Mouse (Mus musculus) urinary bladder, postnatal 14 days (tissue): ENCODE results near the gene Myo15b.

Experiments
- DNase-seq: peaks from one replicate; pipeline ENCODE4 v3.0.0; 2021; ENCODE audit warnings: low spot score

The Myo15b gene

DNA sequence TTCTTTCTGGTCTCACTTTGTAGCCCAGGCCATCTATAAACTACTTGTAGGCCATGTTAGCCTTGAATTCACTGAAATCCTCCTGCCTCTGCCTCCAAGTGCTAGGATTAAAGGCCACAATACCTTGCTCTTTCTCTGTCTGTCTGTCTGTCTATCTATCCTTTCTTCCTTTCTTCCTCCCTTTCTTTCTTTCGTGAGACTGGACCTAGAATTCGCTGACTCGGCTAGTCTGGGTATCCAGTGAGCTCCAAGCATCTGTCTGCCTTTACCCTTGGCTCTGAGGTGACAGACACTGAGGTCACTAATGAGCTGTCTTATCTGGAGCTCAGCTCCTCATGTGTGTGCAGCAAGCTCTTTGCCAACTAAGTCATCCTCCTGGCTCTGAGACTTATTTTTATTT, 17.7 kb downstream of the Myo15b start:
- no peak for DNase-seq

- DNase-seq: no peak
These were observed 18.2 kb downstream of the Myo15b start for GRCm38 (mm10) chr11:115876438-115876837.

DNA sequence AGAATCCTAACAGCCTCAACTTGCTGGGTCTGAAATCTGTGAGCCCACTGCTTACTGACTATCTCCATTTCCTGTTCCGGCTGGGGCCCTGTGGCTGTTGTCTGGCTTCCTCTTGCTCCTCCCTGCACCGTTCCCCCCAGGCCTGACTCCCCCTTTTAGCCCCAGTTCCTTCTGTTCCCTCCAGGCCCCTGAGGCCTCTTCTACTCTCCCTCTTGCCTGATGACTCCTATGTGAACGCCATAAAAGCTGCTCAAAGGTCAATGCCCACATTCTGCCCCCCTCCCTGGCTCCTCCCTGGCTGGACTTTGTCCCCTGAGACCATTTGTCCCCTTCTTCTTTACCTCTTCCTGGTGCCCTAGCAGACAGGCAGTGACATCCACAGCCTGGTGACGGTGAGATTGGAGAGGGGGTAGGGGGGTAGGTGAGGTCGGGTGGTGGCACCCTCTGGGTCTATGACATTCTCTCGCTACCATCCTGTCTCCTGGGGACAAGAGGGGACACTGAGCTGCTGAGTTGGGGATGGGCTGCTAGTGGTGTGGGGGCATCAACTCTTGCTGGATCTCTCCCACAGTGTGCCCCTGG, 19.1 kb downstream of the Myo15b start:
- DNase-seq: no peak

DNA sequence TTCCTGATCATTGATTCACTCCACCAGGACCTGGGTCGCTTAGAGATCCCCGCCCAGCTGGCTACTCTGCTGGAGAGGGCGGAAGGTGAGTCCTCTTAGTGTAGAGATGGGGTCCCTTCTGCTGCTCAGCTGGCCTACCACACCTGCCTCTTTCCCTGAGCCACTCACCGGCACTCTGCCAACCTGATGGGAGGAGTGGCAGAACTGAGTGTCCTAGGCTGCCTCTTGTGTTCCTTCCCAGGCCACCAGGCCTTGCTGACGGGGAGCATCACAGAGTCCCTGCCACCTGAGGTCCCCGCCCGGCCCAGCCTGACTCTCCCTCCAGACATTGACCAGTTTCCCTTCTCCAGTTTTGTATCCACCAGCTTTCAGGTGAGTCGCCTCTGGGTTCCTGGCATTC, 19.9 kb downstream of the Myo15b start:
- DNase-seq: no peak

DNA sequence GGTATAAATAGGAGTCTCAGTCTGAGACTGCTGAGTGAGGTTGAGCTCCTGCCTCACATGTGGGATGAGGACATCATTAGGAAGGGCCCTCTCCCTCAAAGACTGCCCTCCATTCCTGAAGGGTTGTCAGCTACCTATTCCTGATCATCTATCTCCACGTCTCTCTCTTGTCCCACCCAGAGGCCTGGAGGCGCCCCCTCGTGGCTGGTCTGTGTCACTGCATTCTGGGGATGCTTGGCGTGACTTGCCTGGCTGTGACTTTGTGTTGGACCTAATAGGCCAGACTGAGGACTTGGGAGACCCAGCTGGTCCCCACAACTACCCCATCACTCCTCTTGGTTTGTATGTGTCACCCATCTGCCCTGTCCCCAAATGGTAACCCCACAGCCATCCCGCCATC, 22.8 kb downstream of the Myo15b start:
- DNase-seq: no peak

DNA sequence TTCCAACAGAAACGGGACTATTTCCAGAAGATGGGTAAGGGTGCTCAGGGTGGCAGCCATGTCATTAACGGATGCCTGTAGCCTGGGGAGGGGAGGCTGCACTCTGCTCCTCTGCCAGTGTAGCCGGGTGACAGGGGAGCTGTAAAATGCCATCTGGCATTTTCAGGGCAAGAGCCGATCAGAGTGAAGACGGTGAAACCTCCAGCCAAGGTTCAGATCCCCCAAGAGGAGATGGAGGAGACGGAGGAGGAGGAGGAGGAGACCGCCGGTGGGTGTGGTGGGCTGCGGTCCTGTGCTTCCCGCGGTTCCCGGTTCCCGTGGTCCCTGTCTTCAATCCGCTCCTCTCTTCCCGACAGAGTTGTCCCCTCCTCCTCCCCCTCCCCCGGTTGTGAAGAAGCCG, 25.0 kb downstream of the Myo15b start:
- DNase-seq: no peak

DNA sequence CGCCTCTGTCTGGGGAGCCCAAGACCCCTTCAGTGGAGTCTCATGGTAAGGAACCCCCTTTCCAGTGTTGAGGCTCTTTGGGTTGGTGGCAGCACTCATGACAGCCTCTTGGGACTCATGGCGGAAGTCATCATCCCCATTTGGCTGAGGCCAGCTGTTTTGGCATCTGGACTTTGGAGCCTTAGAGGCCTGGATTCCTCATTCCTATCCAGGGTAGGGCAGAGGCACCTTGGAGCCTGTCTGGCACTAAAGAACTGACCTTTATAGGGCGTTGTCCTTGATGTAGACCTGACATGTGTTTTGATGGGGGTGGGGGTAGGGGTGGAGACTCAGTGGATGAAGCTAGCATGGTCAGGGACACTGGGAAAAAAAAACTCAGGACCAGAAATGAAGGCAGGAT, 26.2 kb downstream of the Myo15b start:
- DNase-seq: no peak

DNA sequence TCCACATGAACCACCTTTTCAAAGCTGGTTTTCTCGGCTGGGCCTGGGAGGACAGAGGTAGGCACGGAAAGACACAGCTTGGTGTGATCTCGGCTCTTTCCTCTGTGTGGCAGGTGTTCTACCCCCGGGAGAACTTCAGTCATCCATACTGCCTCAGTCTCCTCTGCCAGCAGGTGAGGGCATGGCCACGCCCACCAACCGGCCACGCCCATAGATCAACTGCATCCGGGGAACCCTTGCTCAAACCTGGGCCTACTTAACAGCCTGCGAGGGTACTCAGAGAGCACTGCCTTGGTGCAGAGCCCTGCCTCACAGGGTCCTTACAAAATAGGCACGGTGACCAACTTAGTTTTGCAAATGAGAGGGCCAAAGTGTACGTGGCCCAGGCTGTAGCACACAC, 27.1 kb downstream of the Myo15b start:
- no peak for DNase-seq

DNA sequence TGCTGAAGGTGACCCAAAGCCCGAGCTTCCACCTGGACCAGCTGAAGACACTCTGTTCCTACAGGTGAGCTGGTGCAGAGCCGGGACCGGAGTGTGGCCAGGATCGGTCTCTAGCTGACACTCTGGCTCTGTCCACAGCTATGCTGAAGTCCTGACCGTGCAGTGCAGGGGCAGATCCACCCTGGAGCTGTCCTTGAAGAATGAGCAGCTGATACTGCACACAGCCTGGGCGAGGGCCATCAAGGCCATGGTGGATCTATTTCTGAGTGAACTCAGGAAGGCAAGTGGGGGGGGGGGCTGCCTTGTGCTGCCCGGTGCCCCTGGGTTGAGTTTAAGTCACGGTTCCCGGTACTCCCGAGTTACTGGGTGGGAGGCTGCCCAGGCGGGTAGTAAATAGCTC, 28.2 kb downstream of the Myo15b start:
- DNase-seq: no peak

DNA sequence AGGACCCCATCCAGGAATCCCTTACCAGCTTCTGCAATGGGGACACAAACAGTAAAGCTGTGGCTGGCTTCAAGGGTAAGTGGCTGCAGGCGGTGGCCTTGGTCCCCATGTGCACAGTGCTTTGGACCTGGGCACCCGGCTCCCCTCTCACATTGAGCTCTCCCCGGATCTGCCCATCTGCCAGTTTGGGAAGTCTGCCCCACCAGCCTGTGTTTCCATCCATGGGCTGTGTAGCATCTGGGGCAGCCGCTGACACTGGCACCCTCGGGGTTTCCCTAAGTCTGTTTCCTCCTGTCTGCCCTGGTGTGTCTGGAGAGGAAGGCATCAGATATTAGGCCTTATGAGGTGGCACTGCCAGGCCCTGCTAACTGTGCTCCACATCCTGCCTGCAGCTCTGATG, 29.8 kb downstream of the Myo15b start:
- no peak for DNase-seq

- no peak for DNase-seq
These were observed 31.0 kb downstream of the Myo15b start for GRCm38 (mm10) chr11:115889159-115889558.

DNA sequence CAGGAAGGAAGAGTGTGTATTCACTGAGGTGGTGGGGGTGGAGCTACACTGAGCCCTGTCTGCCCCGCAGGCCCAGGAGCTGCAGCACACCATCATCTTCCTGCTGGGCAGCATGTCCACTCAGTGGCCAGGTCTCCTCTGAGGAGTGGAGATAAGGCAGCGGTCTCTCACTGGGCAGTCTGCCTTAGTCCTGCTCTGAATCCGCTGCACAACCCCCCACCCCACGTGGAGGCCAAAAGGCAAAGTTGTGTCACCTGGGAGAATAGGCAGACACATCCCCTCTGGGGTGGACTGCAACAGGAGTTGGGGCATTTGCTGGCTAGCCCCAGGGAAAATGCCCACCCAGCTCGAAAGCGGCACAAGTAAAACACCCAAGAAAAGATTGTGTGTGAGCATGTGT, 34.0 kb downstream of the Myo15b start:
- no peak for DNase-seq

DNA sequence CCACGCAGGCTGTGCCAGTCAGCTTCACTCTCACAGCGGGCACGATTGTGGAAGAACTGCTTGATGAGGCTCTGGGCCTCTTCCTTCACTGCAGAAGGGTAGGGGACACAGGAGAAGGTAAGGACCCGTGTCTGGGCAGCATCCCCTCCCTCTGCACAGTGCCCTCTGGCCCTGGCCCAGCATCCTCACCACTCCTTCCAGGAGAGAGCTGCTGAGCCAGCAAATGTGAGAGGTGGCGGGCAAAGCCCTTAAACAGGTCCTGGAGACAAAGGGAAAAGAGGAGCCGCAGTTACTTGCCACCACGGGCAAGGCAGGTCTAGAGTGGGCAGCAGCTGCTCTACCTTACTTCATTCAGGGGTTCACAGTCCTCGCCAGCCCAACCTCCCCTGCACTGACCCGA, 34.9 kb downstream of the Myo15b start:
- no peak for DNase-seq

GRCm38 (mm10) chr11:115894755-115895520, 36.7 kb downstream of the Myo15b start:
- DNase-seq: no peak

DNA sequence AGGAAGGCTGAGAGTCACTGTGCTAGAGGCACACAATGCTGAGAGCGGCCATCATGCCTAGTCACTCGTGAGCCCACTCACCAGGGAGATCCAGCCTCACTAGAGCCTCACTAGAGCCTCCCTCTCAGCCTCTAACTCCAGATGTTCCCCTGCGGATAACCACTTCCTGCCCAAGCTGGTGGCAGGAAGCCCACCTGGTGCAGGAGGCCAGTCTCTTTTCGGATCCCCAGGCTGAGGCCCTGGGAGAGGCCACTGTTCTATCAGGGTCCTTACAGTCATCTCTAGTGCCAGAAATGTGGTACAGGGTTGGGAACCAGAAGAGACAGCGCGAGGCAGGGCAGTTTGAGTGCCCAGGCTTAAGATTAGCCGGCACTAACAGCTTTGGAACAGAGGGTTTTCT, 40.2 kb downstream of the Myo15b start:
- no peak for DNase-seq

- DNase-seq: peak; percentile 36
These were observed 40.7 kb downstream of the Myo15b start for GRCm38 (mm10) chr11:115898886-115899285.

GRCm38 (mm10) chr11:115899486-115900266, 41.5 kb downstream of the Myo15b start, which contains the start of gene Smim5:
Gene Smim5 (plus strand): TSS chr11:115899966.
- DNase-seq: peak; percentile 53

- no peak for DNase-seq
These were observed 42.5 kb downstream of the Myo15b start for GRCm38 (mm10) chr11:115900561-115901337.

GRCm38 (mm10) chr11:115901338-115902161, 43.3 kb downstream of the Myo15b start:
- no peak for DNase-seq

DNA sequence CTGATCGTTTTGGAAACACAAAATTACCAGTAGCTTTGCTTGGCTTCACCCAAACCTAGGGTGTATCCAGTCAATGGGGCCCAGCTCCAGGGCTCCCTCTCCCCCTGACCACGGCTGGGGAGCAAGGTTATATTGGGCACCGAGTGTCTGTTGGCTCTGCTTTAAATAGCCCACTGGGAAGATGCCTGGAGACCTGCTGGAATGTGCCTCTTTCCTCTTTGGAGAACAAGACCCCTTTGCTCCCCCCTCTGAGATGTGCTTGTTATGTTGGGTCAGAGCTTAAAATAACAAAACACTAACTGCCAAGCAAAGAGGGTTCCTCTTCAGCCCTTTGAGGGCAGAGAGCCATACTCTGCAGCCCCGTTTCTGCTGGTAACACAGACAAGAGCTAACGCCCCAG, 44.0 kb downstream of the Myo15b start:
- DNase-seq: no peak

GRCm38 (mm10) chr11:115902831-115903230, 44.6 kb downstream of the Myo15b start:
- DNase-seq: peak; percentile 85
